In the genomic region with DNA sequence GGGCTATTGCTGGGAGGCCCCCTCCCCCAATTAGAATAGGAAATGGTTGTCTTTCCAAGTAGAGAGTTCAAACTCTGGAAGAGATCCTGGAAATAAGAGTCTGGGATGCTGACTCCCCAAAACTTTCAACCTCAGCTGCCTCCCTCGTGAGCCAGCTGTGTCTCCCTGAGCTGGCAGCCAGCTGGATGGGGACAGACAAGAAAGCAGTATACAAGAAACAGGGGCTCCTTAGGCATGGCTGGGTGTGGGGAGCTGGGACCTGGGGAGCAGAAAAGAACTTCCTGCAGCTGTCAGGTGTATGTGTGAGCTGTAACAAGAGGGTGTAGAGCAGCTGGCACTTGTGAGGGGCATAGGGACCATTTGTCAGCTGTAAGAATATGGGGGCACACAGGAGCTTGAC, we compare ENCODE assay signal across 8 mouse cellular contexts. TPM values are rescaled to one million over a fixed set of nuclear protein-coding genes. Genes with fewer than 3 reads are reported as not detected.
DNase-seq lines count a peak whose midpoint lies in the region; ATAC-seq lines count a peak whose summit lies in the region.

No protein-coding gene starts in this region.

- peak; percentile 59 for DNase-seq in gastrocnemius, postnatal 25 days
- no peak for DNase-seq in gastrocnemius, adult 8-10 months (ENCODE audit: low spot score in 2 of 2)
- no peak for DNase-seq in midbrain, embryonic 10.5 days (ENCODE audit: low spot score)
- DNase-seq in midbrain, embryonic 11.5 days (ENCODE audit: low spot score, missing footprints) = no peak
- peak; percentile 81 for DNase-seq in thymus, postnatal 25 days
- no peak for DNase-seq in spleen, postnatal 14 days (ENCODE audit: low spot score in 2 of 2)
- DNase-seq in testis, postnatal 10 days (ENCODE audit: low spot score) = no peak

- no peaks in the 10 kb centered on the region for H3K27me3 ChIP-seq in midbrain, embryonic 10.5 days (ENCODE audit: low read depth, poor library complexity, severe bottlenecking)
- no peaks in the 10 kb centered on the region for H3K27me3 ChIP-seq in midbrain, embryonic 11.5 days (ENCODE audit: control insufficient read depth, insufficient read depth, low read length)
- H3K27me3 ChIP-seq in liver, embryonic 15.5 days = no peaks in the 10 kb centered on the region

- no peak overlapping the region for H3K4me3 ChIP-seq in midbrain, embryonic 10.5 days
- H3K4me3 ChIP-seq in midbrain, embryonic 11.5 days (ENCODE audit: low read depth, low read length) = no peak overlapping the region
- H3K4me3 ChIP-seq in liver, embryonic 15.5 days (replicated peaks) = no peak overlapping the region

- no peaks in the 10 kb centered on the region for H3K9me3 ChIP-seq in midbrain, embryonic 10.5 days (replicated peaks)
- no peaks in the 10 kb centered on the region for H3K9me3 ChIP-seq in midbrain, embryonic 11.5 days (ENCODE audit: control insufficient read depth, low read length)
- no peaks in the 10 kb centered on the region for H3K9me3 ChIP-seq in liver, embryonic 15.5 days (replicated peaks)

- H3K4me1 ChIP-seq in midbrain, embryonic 10.5 days = peaks cover 74% of the 10 kb centered on the region
- H3K4me1 ChIP-seq in midbrain, embryonic 11.5 days (ENCODE audit: control insufficient read depth, insufficient read depth, low read length) = peaks cover 39% of the 10 kb centered on the region
- H3K4me1 ChIP-seq in liver, embryonic 15.5 days (replicated peaks) = peaks cover 91% of the 10 kb centered on the region

- ATAC-seq in midbrain, embryonic 11.5 days (ENCODE audit: low FRiP score) = no peak
- no peak for ATAC-seq in liver, embryonic 15.5 days (ENCODE audit: insufficient read depth)

- WGBS in midbrain, embryonic 10.5 days = 71% methylated on average over 1 of the region's 1 CpGs
- 76% methylated on average over 1 of the region's 1 CpGs for WGBS in midbrain, embryonic 11.5 days
- 48% methylated on average over 1 of the region's 1 CpGs for WGBS in liver, embryonic 15.5 days (ENCODE audit: insufficient replicate concordance)

- no peak overlapping the region for H3K9ac ChIP-seq in midbrain, embryonic 11.5 days (ENCODE audit: low read length)
- H3K9ac ChIP-seq in liver, embryonic 15.5 days = no peak overlapping the region

- H3K4me2 ChIP-seq in midbrain, embryonic 11.5 days = no peak overlapping the region
- no peak overlapping the region for H3K4me2 ChIP-seq in liver, embryonic 15.5 days

- peak overlapping the region; percentile 85; the same call in 1 of the 2 replicates for H3K27ac ChIP-seq in midbrain, embryonic 10.5 days (replicated peaks)
- no peak overlapping the region; the same call in 1 of the 2 replicates for H3K27ac ChIP-seq in midbrain, embryonic 11.5 days (ENCODE audit: low read depth, low read length)
- peak overlapping the region; percentile 48; the same call in 1 of the 2 replicates for H3K27ac ChIP-seq in liver, embryonic 15.5 days (replicated peaks)

- peaks cover 7% of the 10 kb centered on the region for H3K36me3 ChIP-seq in midbrain, embryonic 10.5 days
- H3K36me3 ChIP-seq in midbrain, embryonic 11.5 days (ENCODE audit: control insufficient read depth, insufficient read depth, low read length) = no peaks in the 10 kb centered on the region
- H3K36me3 ChIP-seq in liver, embryonic 15.5 days (replicated peaks) = no peaks in the 10 kb centered on the region

RNA-seq across cellular contexts. Expression of gene Tnk2, which starts 16.4 kb away (rescaled TPM):
- 10 to 100 TPM; 35.7 to 41.4 TPM for total RNA-seq in gastrocnemius, postnatal 25 days (2021)
- total RNA-seq in gastrocnemius, adult 8-10 months (2022) = 10 to 100 TPM; 43.7 to 58.1 (median 46.2) TPM
- polyA plus RNA-seq in midbrain, embryonic 10.5 days (2016; fragmentation: Nextera tagmentation; extraction: Ambion mirVana) = 8.4 and 9.8 TPM in 2 replicates
- polyA plus RNA-seq in midbrain, embryonic 11.5 days (2014; fragmentation: Nextera tagmentation; extraction: Ambion mirVana) = 6.1 and 6.6 TPM in 2 replicates
- 4.5 and 4.7 TPM in 2 replicates for polyA plus RNA-seq in liver, embryonic 15.5 days (2015; fragmentation: Nextera tagmentation; extraction: Ambion mirVana)

RNA-seq across cellular contexts. Expression of gene Tfrc, which starts 51.4 kb away (rescaled TPM):
- 100 to 1,000 TPM; 192 to 211 TPM for total RNA-seq in gastrocnemius, postnatal 25 days (2021)
- 10 to 100 TPM; 46.2 to 82.1 (median 70.2) TPM for total RNA-seq in gastrocnemius, adult 8-10 months (2022)
- 68.7 and 71.9 TPM in 2 replicates for polyA plus RNA-seq in midbrain, embryonic 10.5 days (2016; fragmentation: Nextera tagmentation; extraction: Ambion mirVana)
- polyA plus RNA-seq in midbrain, embryonic 11.5 days (2014; fragmentation: Nextera tagmentation; extraction: Ambion mirVana) = 87.1 and 89.3 TPM in 2 replicates
- polyA plus RNA-seq in liver, embryonic 15.5 days (2015; fragmentation: Nextera tagmentation; extraction: Ambion mirVana) = 285 and 299 TPM in 2 replicates

Comparison
In these comparisons a context has a peak if more than half of its experiments do, and no peak if none do; other contexts are left out.
1. DNase-seq: peak in gastrocnemius, postnatal 25 days (single experiment) and thymus, postnatal 25 days (single experiment); none in gastrocnemius, adult 8-10 months (0 of 2), midbrain, embryonic 10.5 days (single experiment), midbrain, embryonic 11.5 days (single experiment), spleen, postnatal 14 days (0 of 2) and testis, postnatal 10 days (single experiment).